Mouse (Mus musculus): ENCODE data around the gene Vmn2r29. TPM values are rescaled to one million over a fixed set of nuclear protein-coding genes. Genes with fewer than 3 reads are reported as not detected.

The Vmn2r29 gene
- polyA plus RNA-seq, 1 experiment from 2014 or later, result 0.14 TPM

- no peaks in the 10 kb centered on the region for H3K27me3 ChIP-seq (ENCODE audit: control insufficient read depth, insufficient read depth, low read length)
- peak overlapping the region; percentile 51 for H3K4me2 ChIP-seq (ENCODE audit: low read length)
- peaks cover 7% of the 10 kb centered on the region for H3K36me3 ChIP-seq (ENCODE audit: control insufficient read depth, insufficient read depth, low read length)
- no peak for ATAC-seq (ENCODE audit: insufficient number of reproducible peaks, insufficient read depth, low FRiP score, low read depth)
- H3K9ac ChIP-seq (ENCODE audit: low read length), result no peak overlapping the region
- no peak overlapping the region for H3K27ac ChIP-seq (replicated peaks in 1 of 2; ENCODE audit: control insufficient read depth in 1 of 2, insufficient read depth in 1 of 2, low read depth in 2 of 2, low read length in 2 of 2)
- WGBS, result 26% methylated on average over 13 of the region's 13 CpGs
- H3K4me3 ChIP-seq (ENCODE audit: control insufficient read depth in 1 of 2, insufficient read depth in 1 of 2, low read depth in 1 of 2, low read length in 2 of 2), result peak overlapping the region; percentile 49 to 79; a peak in 3 of 4 replicates
- H3K4me1 ChIP-seq (ENCODE audit: control insufficient read depth in 2 of 2, insufficient read depth in 2 of 2, low read length in 2 of 2), result 0 out of 4 replicates have a peak, but pooled peaks cover 0 to 2% of the 10 kb centered on the region in 2 experiments
- H3K9me3 ChIP-seq (ENCODE audit: control insufficient read depth, low read length), result no peaks in the 10 kb centered on the region
Observed at GRCm38 (mm10) chr7:7187417-7188190, 59.5 kb downstream of the Vmn2r29 start.

GRCm38 (mm10) chr7:7185897-7186296 lies 61.2 kb downstream of the Vmn2r29 start:
- peaks cover 23% of the 10 kb centered on the region for H3K36me3 ChIP-seq (ENCODE audit: control insufficient read depth, insufficient read depth, low read length)
- no peaks in the 10 kb centered on the region for H3K9me3 ChIP-seq (ENCODE audit: control insufficient read depth, low read length)
- no peak overlapping the region for H3K4me3 ChIP-seq (ENCODE audit: control insufficient read depth in 1 of 2, insufficient read depth in 1 of 2, low read depth in 1 of 2, low read length in 2 of 2)
- no peak overlapping the region for H3K4me2 ChIP-seq (ENCODE audit: low read length)
- no peak for ATAC-seq (ENCODE audit: insufficient number of reproducible peaks, insufficient read depth, low FRiP score, low read depth)
- no peak overlapping the region for H3K27ac ChIP-seq (replicated peaks in 1 of 2; ENCODE audit: control insufficient read depth in 1 of 2, insufficient read depth in 1 of 2, low read depth in 2 of 2, low read length in 2 of 2)
- WGBS, result 83% methylated on average over 1 of the region's 1 CpGs
- H3K27me3 ChIP-seq (ENCODE audit: control insufficient read depth, insufficient read depth, low read length), result no peaks in the 10 kb centered on the region
- H3K4me1 ChIP-seq (ENCODE audit: control insufficient read depth in 2 of 2, insufficient read depth in 2 of 2, low read length in 2 of 2), result 0 out of 4 replicates have a peak, but pooled peaks cover 0 to 2% of the 10 kb centered on the region in 2 experiments
- no peak overlapping the region for H3K9ac ChIP-seq (ENCODE audit: low read length)

Other genes with a start within 250 kb of the Vmn2r29 start
- 6.8 and 9.2 TPM in 2 replicates for gene Zfp954, start 125.8 kb downstream of the Vmn2r29 start, polyA plus RNA-seq (2014; fragmentation: Nextera tagmentation; extraction: Ambion mirVana)
- 0.98 and 1.3 TPM in 2 replicates for gene Zfp773, start 110.6 kb downstream of the Vmn2r29 start, polyA plus RNA-seq (2014; fragmentation: Nextera tagmentation; extraction: Ambion mirVana)
- gene Zfp418, start 76.0 kb downstream of the Vmn2r29 start, polyA plus RNA-seq (2014; fragmentation: Nextera tagmentation; extraction: Ambion mirVana), result 1.2 and 1.6 TPM in 2 replicates
- 3.9 and 5.3 TPM in 2 replicates for gene Zfp772, start 37.3 kb downstream of the Vmn2r29 start, polyA plus RNA-seq (2014; fragmentation: Nextera tagmentation; extraction: Ambion mirVana)
- gene Gm45844, start 31.0 kb upstream of the Vmn2r29 start, polyA plus RNA-seq (2014; fragmentation: Nextera tagmentation; extraction: Ambion mirVana), result 1.9 and 2.3 TPM in 2 replicates
- gene Clcn4, start 53.5 kb upstream of the Vmn2r29 start, polyA plus RNA-seq (2014; fragmentation: Nextera tagmentation; extraction: Ambion mirVana), result 46.2 and 50.1 TPM in 2 replicates
- not detected in 2 replicates for gene Vmn2r30, start 90.3 kb upstream of the Vmn2r29 start, polyA plus RNA-seq (2014; fragmentation: Nextera tagmentation; extraction: Ambion mirVana)
- not detected in 2 replicates for gene Gm45783, start 127.2 kb upstream of the Vmn2r29 start, polyA plus RNA-seq (2014; fragmentation: Nextera tagmentation; extraction: Ambion mirVana)
- not detected in 2 replicates for gene Vmn2r31, start 152.4 kb upstream of the Vmn2r29 start, polyA plus RNA-seq (2014; fragmentation: Nextera tagmentation; extraction: Ambion mirVana)
- not detected in 2 replicates for gene Vmn2r32, start 232.7 kb upstream of the Vmn2r29 start, polyA plus RNA-seq (2014; fragmentation: Nextera tagmentation; extraction: Ambion mirVana)

Data from heart, embryonic 14.5 days (tissue).